Mouse (Mus musculus): Measurements from ENCODE around the gene S100a9.

The S100a9 gene

DNA sequence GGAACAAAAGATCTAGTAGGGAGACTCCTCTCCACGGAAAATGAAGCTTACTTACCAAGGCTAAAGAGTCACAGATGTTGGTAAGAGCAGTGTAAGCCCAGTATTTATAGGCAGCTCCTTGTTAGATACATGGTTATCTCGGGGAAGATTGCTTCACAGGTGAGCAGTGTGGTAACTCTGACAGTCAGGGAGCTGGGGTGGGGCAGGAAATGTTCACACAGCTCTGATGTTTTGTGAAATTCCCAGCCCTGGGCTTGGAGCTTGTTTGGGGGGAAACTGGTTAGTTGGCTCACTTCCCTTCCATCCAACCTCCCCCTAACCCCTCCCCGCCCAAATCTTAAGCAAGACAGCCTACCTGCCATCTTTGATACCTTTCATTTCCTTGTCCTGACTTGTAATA is at the start of gene S100a9:
Gene S100a9, minus strand, starts transcription at position 109 of the 400 bp plus-strand sequence.
- DNase-seq = no peak

DNA sequence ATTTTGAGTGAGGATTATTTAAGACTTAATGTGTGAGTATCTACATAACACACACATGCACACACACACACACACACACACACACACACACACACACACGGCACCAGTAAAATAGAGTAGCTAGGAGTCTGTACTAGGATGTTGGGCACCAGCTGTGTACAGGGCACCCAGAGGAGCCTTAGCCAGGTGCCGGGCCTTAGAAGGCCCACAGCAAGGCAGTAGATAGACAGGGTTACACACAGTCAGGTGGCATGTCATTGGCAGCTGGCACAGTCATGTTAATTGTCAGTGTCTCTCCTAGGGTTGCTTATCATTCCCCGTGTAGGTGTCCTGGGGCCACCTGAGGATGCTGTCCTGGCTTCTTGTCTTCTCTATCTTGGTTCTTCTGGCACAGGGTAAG is 31.1 kb upstream of the S100a9 start, which contains the start of gene Pglyrp4:
Gene Pglyrp4, plus strand, starts transcription at position 301 of the 400 bp plus-strand sequence.
- DNase-seq = no peak

GRCm38 (mm10) chr3:90709591-90710460 is 14.3 kb upstream of the S100a9 start:
- peak; percentile 71 to 82 for DNase-seq

- DNase-seq = peak in 1 of 2 experiments; percentile 10
Measured at GRCm38 (mm10) chr3:90708523-90709202, 13.1 kb upstream of the S100a9 start.

DNA sequence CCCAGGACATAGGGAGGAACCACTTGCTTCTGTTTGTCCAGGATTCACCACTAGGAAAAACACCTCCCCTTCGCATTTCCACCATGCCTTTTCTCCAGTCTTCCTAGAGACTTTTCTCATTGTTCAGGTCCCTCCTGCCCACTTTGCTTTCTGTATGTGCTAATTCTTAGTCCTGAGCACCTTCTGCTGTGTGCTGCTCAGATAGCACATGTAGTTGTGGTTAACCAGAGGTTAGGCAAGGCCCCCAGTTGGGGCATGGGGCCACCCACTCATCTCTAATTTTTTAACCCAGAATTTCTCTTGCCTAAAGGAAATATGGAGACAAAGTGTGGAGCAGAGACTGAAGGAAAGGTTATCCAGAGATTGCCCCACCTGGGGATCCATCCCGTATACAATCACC is 6.7 kb upstream of the S100a9 start:
- no peak for DNase-seq

GRCm38 (mm10) chr3:90693496-90693895 is 2.0 kb downstream of the S100a9 start:
- DNase-seq = no peak

GRCm38 (mm10) chr3:90686835-90687234 is 8.7 kb downstream of the S100a9 start:
- no peak for DNase-seq

DNA sequence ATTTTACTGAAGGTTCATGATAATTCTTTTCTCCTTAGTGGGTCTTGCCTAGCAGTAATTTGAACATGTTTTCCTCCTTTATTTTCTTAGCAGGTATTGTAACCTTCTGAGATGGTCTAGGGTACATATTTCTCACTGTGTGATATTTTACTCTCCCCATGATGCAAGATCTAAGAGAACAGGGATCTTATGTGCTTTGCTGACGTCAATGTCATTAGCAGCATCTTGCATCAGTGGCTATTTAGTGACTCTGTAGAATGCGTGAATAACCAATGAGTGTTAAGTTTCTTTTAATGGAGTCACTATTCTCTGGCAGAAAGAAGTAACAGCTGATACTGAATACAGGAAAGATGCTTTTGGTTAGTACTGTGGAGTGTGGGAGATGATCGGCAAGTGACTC is 11.6 kb downstream of the S100a9 start:
- DNase-seq = no peak

GRCm38 (mm10) chr3:90678656-90679055 is 16.9 kb downstream of the S100a9 start:
- no peak for DNase-seq

DNA sequence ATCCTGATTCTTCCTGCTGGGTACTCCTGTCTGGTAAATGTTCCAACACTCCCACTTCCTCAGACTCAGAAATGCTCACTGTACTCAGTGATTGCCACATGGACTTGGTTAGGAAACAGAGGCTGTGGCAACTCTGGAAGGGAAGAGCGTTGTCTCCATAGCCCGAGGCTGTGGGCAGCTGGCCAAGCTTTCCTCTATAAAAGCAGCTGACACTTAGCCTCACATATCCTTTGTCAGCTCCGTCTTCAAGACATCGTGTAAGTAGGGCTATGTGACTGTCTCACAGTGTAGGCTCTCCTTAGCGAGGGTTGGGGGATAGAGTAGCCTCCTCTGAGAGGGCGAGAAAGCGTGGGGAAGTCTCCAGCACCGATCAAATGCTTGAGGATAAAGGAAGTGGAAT is 26.7 kb downstream of the S100a9 start, which contains the start of gene S100a8:
Gene S100a8, plus strand, starts transcription at position 133 of the 400 bp plus-strand sequence.
- DNase-seq = peak; percentile 37 to 39

- peak in 1 of 2 experiments; percentile 26 for DNase-seq
Measured at GRCm38 (mm10) chr3:90664219-90664618, 31.3 kb downstream of the S100a9 start.

DNA sequence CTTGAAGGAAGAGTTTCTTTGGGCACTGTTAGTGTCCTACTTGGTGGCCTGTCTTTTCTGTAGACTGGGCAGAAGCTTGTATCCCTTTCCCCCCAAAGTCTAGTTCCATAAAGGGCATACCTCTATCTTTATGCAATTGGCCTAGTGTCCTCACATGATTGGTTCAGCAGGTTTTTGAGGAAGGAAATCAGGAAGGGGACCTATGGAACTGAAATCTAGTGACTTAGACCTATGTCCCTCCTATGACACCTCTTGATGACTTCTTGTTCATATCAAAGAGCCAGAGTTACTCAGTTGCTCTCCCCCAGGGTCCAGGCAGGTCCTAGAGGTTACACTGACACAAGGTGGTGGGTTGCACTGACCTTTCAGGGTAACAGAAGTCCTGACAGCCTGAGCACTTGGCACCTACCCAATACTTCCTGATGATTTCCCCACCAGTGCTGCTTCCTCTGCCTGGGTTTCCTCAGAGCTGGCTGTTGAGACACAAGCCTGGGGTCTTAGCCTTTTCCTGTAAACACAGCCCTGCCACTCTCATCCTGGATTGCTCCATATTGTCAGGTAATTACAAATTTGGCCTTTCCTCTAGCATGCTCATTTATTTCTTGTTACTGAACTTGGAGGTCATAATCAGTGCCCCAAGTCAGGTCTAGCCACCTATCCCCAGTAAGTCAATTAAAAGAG is 36.0 kb downstream of the S100a9 start:
- no peak for DNase-seq

DNA sequence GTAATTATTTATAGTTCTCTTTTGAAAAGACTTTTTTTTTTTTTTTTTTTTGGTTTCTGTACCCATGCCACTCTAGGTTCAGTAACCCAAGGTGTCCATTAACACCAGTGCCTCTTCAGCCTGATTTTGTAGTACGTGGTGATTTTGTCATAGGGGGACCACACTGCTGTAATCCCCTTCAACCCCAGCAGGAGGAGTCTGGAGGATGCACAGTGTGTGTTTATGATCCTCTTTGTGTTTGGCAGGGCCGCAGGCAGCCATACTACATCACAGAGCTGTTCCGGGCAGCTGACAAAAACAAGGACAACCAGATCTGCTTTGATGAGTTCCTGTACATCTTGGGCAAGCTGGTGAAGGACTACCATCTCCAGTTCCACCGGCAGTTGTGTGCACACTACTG is 38.1 kb downstream of the S100a9 start:
- no peak for DNase-seq

- DNase-seq = no peak
Measured at GRCm38 (mm10) chr3:90653717-90654116, 41.8 kb downstream of the S100a9 start, which contains the start of gene S100a7a. TSS of gene S100a7a (plus strand) at chr3:90654017.

GRCm38 (mm10) chr3:90652878-90653508 is 42.5 kb downstream of the S100a9 start:
- DNase-seq = peak; percentile 52 to 60

DNA sequence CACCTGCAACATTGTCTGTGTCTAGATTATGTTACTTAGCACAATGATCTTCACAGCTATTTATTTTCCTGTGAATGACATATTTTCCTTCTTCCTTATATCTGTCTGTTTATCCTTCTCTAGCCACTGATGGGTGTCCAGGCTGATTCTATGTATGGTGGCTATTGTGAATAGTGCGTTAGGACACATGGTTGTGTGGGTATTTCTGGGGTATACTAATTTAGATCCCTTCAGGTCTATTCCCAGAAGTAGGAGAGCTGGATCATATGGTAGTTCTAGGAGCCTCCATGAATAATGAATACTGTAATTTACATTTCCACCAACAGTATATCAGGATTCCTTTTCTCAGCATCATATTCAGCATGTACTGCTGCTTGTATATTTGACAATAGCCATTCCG is 45.7 kb downstream of the S100a9 start:
- DNase-seq = no peak

- DNase-seq = no peak
Measured at GRCm38 (mm10) chr3:90648981-90649380, 46.5 kb downstream of the S100a9 start.

DNA sequence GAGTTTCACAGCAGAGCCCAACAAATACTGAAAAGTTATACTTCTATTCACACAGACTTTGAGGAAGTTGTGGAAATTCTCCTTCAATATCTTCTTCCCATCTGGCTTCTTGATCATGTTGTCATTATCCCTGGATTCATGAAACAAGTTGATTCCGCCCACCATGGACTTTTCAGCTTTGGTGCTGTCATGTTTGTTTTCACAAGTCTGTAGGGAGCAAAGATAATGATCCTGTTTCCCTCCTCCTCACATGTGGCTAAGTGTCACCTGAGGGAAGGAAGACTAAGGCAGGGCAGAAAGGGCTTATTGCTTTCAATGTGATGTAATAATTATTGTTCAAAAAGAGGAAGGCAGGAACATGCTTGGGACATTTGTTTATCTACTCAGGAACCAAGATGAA is 48.2 kb downstream of the S100a9 start:
- no peak for DNase-seq

DNA sequence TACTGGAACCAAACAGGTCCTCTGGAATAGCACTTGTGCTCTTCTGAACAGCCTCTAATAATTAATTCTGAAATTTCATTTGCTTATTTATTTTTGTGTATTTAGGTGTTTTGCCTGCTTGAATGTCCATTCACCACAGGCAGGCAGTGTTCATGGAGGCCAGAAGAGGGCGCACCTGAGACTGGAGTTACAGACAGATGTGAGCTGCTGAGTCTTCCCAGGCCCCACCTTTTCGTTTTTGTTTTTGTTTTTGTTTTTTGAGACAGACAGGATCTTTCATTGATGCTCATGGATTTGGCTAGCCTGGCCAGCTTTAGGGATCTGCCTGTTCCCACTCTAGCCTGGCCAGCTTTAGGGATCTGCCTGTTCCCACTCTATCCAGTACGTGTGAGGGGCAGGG is 51.3 kb downstream of the S100a9 start:
- DNase-seq = peak; percentile 54 to 59

All from lung, adult 18-20 months (tissue).